Mouse (Mus musculus) heart, embryonic 11.5 days (tissue): ENCODE results near the gene Tmem198. TPM values are rescaled to one million over a fixed set of nuclear protein-coding genes. Genes with fewer than 3 reads are reported as not detected.
A peak's percentile ranks its signal among the peaks of the same experiment; 100 is the strongest.

ENCODE experiments used
- ATAC-seq: fragments of 200-750 bp; cut with Nextera tagmentation; replicated peaks from 2 replicates; pipeline ENCODE4 v1.8.0; 2017; ENCODE audit warnings: moderate library complexity; ENCODE audit not compliant: insufficient number of reproducible peaks, low FRiP score, low TSS enrichment
- H3K27ac ChIP-seq: fragments of 300-500 bp; sonication (generic); 2 replicates; pipeline ENCODE4 v1.5.1; 2014; ENCODE audit warnings: mild to moderate bottlenecking, low read depth, low read length
- H3K27me3 ChIP-seq: fragments of 300-500 bp; sonication (generic); 2 replicates; pipeline ENCODE4 v1.6.1; 2014; ENCODE audit warnings: mild to moderate bottlenecking, low read length, mixed read lengths; ENCODE audit not compliant: control insufficient read depth, insufficient read depth
- H3K36me3 ChIP-seq: fragments of 300-500 bp; sonication (generic); 2 replicates; pipeline ENCODE4 v1.6.1; 2014; ENCODE audit warnings: mild to moderate bottlenecking, low read length, moderate library complexity, mixed read lengths; ENCODE audit not compliant: control insufficient read depth, insufficient read depth
- H3K4me1 ChIP-seq: fragments of 300-500 bp; sonication (generic); 2 replicates; pipeline ENCODE4 v1.6.1; 2014; ENCODE audit warnings: low read length; ENCODE audit not compliant: control insufficient read depth, insufficient read depth
- H3K4me2 ChIP-seq: fragments of 300-500 bp; sonication (generic); 2 replicates; pipeline ENCODE4 v1.6.1; 2014; ENCODE audit warnings: mild to moderate bottlenecking, moderate library complexity
- H3K4me3 ChIP-seq: fragments of 300-500 bp; sonication (generic); 2 replicates; pipeline ENCODE4 v1.5.1; 2014; ENCODE audit warnings: low read depth, low read length
- H3K9ac ChIP-seq: fragments of 300-500 bp; sonication (generic); 2 replicates; pipeline ENCODE4 v1.6.1; 2014; ENCODE audit warnings: mild to moderate bottlenecking, low read depth, low read length, moderate library complexity
- H3K9me3 ChIP-seq: fragments of 300-500 bp; sonication (generic); replicated peaks from 2 replicates; pipeline ENCODE4 v1.6.1; 2016; ENCODE audit warnings: low read length; ENCODE audit not compliant: control insufficient read depth
- WGBS: fragments of 180-500 bp; shearing (Covaris S2); extraction: QIAGEN DNeasy Blood & Tissue Kit; methylation state at CpG from one replicate; pipeline ENCODE4 v1.1.7; 2014; ENCODE audit not compliant: insufficient replicate concordance; 5-methylcytosine and 5-hydroxymethylcytosine counted together
- polyA plus RNA-seq: library from polyadenylated mRNA; unstranded; fragments of >200 nt; fragmentation: Nextera tagmentation; extraction: Ambion mirVana; gene quantifications from 2 replicates; pipeline ENCODE4 v1.2.1, GENCODE M21; 2014

Gene Tmem198
- 0.14 and 0.54 TPM in 2 replicates for polyA plus RNA-seq

DNA sequence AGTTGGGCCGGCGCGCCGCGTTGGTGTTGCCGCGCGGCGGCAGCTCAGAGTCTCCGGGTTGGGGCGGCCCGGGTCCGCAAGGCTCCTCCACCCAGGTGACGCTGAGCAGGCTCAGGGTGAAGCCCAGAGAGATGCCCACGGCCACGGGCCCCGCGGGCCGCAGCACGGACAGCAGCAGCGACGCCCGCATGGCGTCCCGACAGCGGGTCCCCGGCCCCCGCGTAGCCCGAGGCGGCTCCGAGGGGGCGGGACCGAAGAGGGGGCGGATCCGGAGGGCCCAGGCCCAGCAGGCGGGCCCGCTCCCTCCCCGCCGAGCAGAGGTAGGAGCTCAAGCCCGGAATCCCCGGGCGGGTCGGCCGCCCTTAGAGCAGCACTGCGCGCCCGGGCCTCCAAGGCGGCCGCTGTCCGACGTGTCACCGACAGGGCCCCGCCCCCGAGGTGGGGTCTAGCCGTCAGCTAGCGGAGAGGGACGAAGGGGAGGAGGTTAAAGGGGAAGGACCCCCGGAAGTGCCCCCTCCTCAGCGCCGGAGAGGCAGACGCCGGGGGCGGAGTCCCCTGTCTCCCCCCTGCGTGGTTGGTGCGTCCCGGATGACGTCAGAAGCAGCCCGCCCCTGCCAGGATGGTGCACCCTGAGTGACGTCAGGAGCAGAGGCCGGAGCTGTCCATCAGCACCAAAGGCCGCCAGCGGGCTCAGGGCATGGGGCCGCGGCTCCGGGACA lies at the start of gene Tmem198, which contains the start of gene Chpf:
Gene Tmem198 (plus strand): TSS at position 617 of the 719 bp plus-strand sequence.
Gene Chpf (minus strand): TSS at position 392 of the 719 bp plus-strand sequence.
- under 1% methylated on average over 72 of the region's 76 CpGs for WGBS
- Histone ChIP-seq H3K27ac (peak within 1 kb of the TSS; percentile 82), H3K9me3 (no peaks in the 10 kb centered on the region), H3K9ac (peak within 1 kb of the TSS; percentile 77), H3K4me1 (peaks cover 27% of the 10 kb centered on the region), H3K36me3 (peaks cover 22% of the 10 kb centered on the region), H3K4me3 (peak within 1 kb of the TSS; percentile 90), H3K4me2 (peak within 1 kb of the TSS; percentile 83), H3K27me3 (peaks cover 49% of the 10 kb centered on the region)
- ATAC-seq = peak; percentile 86

DNA sequence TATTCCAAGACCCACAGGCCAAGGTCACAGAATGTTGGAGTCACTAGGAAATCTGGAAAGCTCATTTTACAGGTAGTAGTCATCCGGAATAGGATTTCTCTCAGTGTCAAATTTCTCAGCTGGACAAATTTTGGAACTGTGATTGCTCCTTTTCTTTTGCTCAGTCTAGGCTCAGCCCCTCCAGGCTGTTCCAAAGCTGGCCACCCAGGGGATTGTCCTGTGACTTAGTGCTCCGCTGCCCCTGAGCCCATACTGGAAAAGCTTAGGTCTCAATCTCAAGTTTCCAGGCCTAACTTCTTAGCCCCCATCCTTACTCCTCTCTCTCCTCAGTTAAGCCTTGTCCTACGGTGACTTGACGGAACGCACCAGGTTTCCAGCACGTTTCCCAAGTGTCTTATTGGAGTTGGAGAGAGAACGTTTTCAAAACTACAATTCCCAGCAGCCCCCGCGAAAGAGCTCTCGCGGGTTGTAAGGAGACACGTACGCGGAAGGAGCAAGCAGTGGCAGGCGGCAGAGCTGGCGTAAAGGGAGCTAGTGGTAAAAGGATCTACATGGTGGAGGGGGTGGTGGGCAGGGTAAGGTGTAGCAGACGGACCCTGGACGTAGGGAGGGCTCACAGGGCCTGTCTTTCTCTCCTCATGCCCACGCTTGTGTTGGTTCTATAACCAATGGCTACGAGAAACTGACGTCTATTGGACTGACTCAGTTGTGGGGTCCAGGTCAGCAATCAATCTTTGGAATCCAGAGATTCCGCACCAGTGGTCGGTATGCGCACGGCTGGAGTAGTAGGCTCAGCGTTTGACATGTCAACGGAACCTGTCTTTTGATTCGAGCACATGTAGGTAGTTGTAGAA lies 43.6 kb upstream of the Tmem198 start, which contains the start of gene Gmppa:
Gene Gmppa (plus strand): TSS at position 456 of the 854 bp plus-strand sequence.
- 5% methylated on average over 28 of the region's 28 CpGs for WGBS
- H3K27ac ChIP-seq = peak within 1 kb of the TSS; percentile 65; the same call in 1 of the 2 replicates
- H3K4me2 ChIP-seq = peak within 1 kb of the TSS; percentile 83
- H3K4me3 ChIP-seq = peak within 1 kb of the TSS; percentile 68
- H3K36me3 ChIP-seq = no peaks in the 10 kb centered on the region
- H3K4me1 ChIP-seq = peaks cover 14% of the 10 kb centered on the region; the same call in 1 of the 2 replicates
- H3K27me3 ChIP-seq = no peaks in the 10 kb centered on the region
- H3K9me3 ChIP-seq = no peaks in the 10 kb centered on the region
- H3K9ac ChIP-seq = peak within 1 kb of the TSS; percentile 81
- peak; percentile 46; the same call in 1 of the 2 replicates for ATAC-seq

DNA sequence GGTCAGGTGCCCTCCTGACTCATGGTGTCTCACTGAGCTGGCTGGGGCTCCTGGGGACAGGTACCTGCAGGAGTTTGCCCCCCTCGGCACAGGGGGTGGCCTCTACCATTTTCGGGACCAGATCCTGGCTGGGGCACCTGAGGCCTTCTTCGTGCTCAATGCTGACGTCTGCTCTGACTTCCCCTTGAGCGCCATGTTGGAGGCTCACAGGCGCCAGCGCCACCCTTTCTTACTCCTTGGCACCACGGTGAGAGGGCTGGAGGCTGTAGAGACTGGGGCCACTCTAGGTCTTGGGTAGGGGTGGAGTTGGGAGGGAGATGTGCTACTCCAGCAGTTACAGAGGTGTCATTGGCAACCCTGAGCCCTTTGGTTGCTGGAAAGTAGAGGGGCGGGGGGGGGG lies 40.5 kb upstream of the Tmem198 start:
- no peaks in the 10 kb centered on the region for H3K9me3 ChIP-seq
- H3K9ac ChIP-seq = no peak overlapping the region
- H3K36me3 ChIP-seq = no peaks in the 10 kb centered on the region
- no peak overlapping the region for H3K4me2 ChIP-seq
- peaks cover 17% of the 10 kb centered on the region; the same call in 1 of the 2 replicates for H3K4me1 ChIP-seq
- no peaks in the 10 kb centered on the region; the same call in 1 of the 2 replicates for H3K27me3 ChIP-seq
- WGBS = 67% methylated on average over 8 of the region's 9 CpGs
- no peak overlapping the region for H3K4me3 ChIP-seq
- ATAC-seq = no peak
- no peak overlapping the region for H3K27ac ChIP-seq

DNA sequence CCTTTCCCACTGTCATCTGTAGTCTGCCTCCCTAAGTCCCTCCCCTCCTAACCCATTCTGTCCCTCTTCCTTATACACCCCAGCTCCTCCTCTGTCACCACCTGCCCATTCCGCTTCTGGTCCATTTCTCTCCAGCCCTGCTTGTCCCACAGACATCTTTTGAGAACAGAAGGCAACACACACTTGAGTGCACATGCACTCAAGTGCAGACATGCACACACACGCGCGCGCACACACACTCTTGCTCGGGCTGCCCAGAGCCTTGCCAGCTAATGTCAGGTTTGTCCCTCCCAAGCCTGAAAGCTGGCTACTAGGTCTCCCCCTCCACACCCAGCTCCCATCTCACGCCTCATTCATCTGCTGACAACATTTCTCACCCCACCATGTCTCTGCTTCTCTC lies 38.7 kb upstream of the Tmem198 start:
- Histone ChIP-seq H3K9ac (no peak overlapping the region), H3K27ac (no peak overlapping the region), H3K9me3 (no peaks in the 10 kb centered on the region), H3K27me3 (no peaks in the 10 kb centered on the region; the same call in 1 of the 2 replicates), H3K4me2 (no peak overlapping the region), H3K4me3 (no peak overlapping the region), H3K4me1 (peaks cover 34% of the 10 kb centered on the region), H3K36me3 (no peaks in the 10 kb centered on the region)
- no peak for ATAC-seq
- 92% methylated on average over 7 of the region's 7 CpGs for WGBS

DNA sequence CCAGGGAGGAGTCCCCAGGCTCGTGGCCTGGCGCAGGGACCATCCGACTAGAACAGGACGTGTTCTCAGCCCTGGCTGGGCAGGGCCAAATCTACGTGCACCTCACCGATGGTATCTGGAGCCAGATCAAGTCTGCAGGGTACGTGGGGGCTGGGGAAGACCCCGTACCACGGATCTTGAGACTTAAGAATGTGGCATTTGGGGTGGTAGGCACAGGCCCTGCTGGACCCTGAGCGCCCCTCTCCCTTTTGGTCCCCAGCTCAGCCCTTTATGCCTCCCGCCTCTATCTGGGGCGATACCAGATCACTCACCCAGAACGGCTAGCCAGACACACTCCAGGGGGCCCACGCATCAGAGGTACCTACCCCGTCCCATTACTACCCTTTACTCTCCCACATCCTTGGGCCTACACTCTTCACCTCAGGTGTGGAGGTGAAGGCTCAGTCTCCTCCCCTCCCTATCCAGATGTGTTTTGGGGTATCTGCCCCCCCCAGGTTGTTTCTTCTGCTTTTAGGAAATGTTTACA lies 37.8 kb upstream of the Tmem198 start:
- no peaks in the 10 kb centered on the region for H3K9me3 ChIP-seq
- no peak overlapping the region for H3K4me2 ChIP-seq
- WGBS = 83% methylated on average over 15 of the region's 15 CpGs
- H3K4me3 ChIP-seq = no peak overlapping the region
- no peak overlapping the region for H3K9ac ChIP-seq
- peaks cover 41% of the 10 kb centered on the region for H3K4me1 ChIP-seq
- no peak overlapping the region for H3K27ac ChIP-seq
- no peaks in the 10 kb centered on the region for H3K36me3 ChIP-seq
- ATAC-seq = no peak
- peaks cover under 1% of the 10 kb centered on the region; the same call in 1 of the 2 replicates for H3K27me3 ChIP-seq

DNA sequence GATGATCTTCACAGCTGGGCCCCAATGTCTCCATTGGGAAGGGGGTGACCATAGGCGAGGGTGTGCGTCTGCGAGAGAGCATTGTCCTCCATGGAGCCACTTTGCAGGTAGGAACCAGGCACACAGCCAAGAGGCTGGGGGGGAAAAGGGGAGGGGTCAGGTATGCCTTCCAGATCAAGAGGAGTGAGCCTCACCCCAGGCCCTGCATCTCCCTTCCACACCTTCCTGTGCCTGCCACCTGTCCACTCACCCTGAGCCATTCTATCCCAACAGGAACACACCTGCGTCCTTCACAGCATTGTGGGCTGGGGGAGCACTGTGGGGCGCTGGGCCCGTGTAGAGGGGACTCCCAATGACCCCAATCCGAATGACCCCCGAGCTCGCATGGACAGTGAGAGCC lies 37.2 kb upstream of the Tmem198 start:
- Histone ChIP-seq H3K36me3 (no peaks in the 10 kb centered on the region), H3K4me3 (no peak overlapping the region), H3K9ac (no peak overlapping the region), H3K9me3 (no peaks in the 10 kb centered on the region), H3K27ac (no peak overlapping the region), H3K27me3 (peaks cover 7% of the 10 kb centered on the region; the same call in 1 of the 2 replicates), H3K4me1 (peaks cover 41% of the 10 kb centered on the region), H3K4me2 (no peak overlapping the region)
- no peak for ATAC-seq
- WGBS = 86% methylated on average over 9 of the region's 9 CpGs

DNA sequence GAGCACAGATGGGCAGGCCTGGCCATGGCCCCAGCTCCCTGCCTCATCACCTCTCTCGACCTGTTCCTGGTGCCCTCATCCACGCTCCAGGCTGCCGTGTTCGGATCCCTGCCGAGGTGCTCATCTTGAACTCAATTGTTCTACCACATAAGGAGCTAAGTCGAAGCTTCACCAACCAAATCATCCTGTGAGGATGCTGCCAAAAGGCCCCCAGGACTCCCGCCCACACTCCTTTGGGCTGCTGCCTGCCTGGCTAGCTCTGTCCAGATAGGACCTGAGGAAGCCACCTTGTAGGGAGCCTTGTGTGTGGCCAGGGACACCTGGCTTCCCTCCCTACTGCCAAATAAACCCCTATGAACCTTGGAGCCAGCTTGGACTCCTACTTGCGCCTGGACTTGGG lies 36.5 kb upstream of the Tmem198 start:
- 56% methylated on average over 8 of the region's 8 CpGs for WGBS
- Histone ChIP-seq H3K27ac (no peak overlapping the region), H3K4me1 (peaks cover 44% of the 10 kb centered on the region), H3K9me3 (no peaks in the 10 kb centered on the region), H3K27me3 (peaks cover 13% of the 10 kb centered on the region; the same call in 1 of the 2 replicates), H3K9ac (no peak overlapping the region), H3K36me3 (no peaks in the 10 kb centered on the region), H3K4me2 (no peak overlapping the region), H3K4me3 (no peak overlapping the region)
- ATAC-seq = no peak

DNA sequence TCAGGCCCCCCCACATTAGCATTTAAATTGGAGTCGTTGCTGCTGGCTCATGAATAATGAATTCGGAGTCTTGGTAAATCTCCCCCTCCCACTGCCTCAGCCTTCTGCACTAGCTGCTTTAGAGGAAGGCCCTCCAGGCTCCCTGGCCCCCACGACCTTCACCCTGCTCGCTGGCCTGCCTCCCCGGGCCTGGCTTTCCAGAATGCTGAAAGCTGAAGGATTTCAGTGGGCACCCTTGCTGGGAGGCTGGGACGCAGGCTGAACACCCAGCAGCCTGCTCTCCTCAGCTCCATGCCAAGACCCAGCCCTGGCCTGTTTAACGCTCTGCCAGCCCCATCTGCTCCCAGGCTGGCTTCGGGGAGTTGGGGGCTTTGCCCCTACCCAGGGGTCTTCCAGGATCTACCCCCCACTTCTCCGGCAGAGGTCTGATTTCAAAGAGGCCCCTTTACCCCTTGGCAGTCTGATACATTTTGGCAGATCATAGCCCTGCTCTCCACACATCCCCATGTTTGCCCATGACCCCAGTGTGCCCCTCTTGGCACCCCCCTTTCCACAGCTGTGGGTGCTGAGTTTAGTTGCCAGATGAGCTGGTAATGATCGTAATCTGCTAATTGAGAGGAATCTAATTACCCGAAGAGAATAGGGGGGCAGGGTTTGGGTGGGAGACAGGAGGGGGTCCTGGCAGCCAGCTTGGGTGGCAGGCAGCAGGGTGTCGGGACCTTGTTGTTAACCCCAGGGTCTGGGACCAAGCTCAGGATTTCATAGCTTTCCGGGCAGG lies 35.9 kb upstream of the Tmem198 start:
- Histone ChIP-seq H3K9ac (no peak overlapping the region), H3K4me3 (no peak overlapping the region), H3K36me3 (no peaks in the 10 kb centered on the region), H3K27ac (no peak overlapping the region), H3K4me2 (no peak overlapping the region), H3K9me3 (no peaks in the 10 kb centered on the region), H3K27me3 (peaks cover 18% of the 10 kb centered on the region), H3K4me1 (peaks cover 50% of the 10 kb centered on the region)
- no peak for ATAC-seq
- WGBS = 43% methylated on average over 13 of the region's 13 CpGs
